Mouse (Mus musculus) CH12.LX (cell line): ENCODE results near the gene Cdc14a. TPM values are rescaled to one million over a fixed set of nuclear protein-coding genes. Genes with fewer than 3 reads are reported as not detected.

Experiments used
- DNase-seq: peaks from one replicate; pipeline ENCODE4 v3.0.0-alpha.2; 2013; ENCODE audit errors: extremely low read depth
- H3K27ac ChIP-seq: 2 replicates; pipeline ENCODE4 v1.5.1; 2012; ENCODE audit warnings: low read depth, mild to moderate bottlenecking, control low read depth, moderate library complexity; ENCODE audit not compliant: insufficient read depth
- H3K27me3 ChIP-seq: replicated peaks from 2 replicates; pipeline ENCODE3; 2012; ENCODE audit warnings: inconsistent platforms
- H3K36me3 ChIP-seq, 2 experiments: replicated peaks in 1 of 2; 2 replicates each; pipeline versions ENCODE3 to v1.6.1; 2012; ENCODE audit warnings: inconsistent platforms in 1 of 2, low read length in 1 of 2, mild to moderate bottlenecking in 1 of 2, mixed read lengths in 1 of 2, moderate library complexity in 1 of 2; ENCODE audit not compliant: control insufficient read depth in 1 of 2, insufficient read depth in 1 of 2
- H3K4me1 ChIP-seq, 2 experiments: 2 replicates each; pipeline ENCODE4 v1.6.1; 2012; ENCODE audit warnings: inconsistent platforms in 1 of 2, moderate library complexity in 1 of 2; ENCODE audit not compliant: insufficient read depth in 2 of 2, control insufficient read depth in 1 of 2
- H3K4me2 ChIP-seq: 2 replicates; pipeline ENCODE4 v1.6.1; 2012; ENCODE audit warnings: low read depth, mild to moderate bottlenecking, control low read depth; ENCODE audit not compliant: poor library complexity, insufficient read depth, severe bottlenecking
- H3K4me3 ChIP-seq, 3 experiments: fragments of 150-350 bp in 1 of 3; sonication (generic) in 1 of 3; replicated peaks in 1 of 3; 2 replicates each; pipeline versions ENCODE3 to v1.5.1; 2011 to 2012; ENCODE audit warnings: low read depth in 2 of 3, low read length in 2 of 3, mild to moderate bottlenecking in 2 of 3, moderate library complexity in 2 of 3, control low read depth in 1 of 3, improper control_type of control experiment in 1 of 3, inconsistent platforms in 1 of 3, mixed read lengths in 1 of 3; ENCODE audit not compliant: poor library complexity in 1 of 3
- H3K79me2 ChIP-seq: replicated peaks from 2 replicates; pipeline ENCODE4 v1.6.1; 2012; ENCODE audit warnings: mild to moderate bottlenecking, moderate library complexity; ENCODE audit not compliant: control insufficient read depth, poor library complexity, insufficient read depth, severe bottlenecking; ENCODE audit errors: extremely low read depth
- H3K9ac ChIP-seq: 2 replicates; pipeline ENCODE4 v1.6.1; 2012; ENCODE audit warnings: low read depth, mild to moderate bottlenecking, control low read depth, moderate library complexity; ENCODE audit not compliant: insufficient read depth
- H3K9me3 ChIP-seq: replicated peaks from 2 replicates; pipeline ENCODE3; 2012; ENCODE audit warnings: low read length, inconsistent platforms, mixed read lengths
- BHLHE40 ChIP-seq: IDR thresholded peaks from 2 replicates; pipeline ENCODE4 v1.6.1; 2011; ENCODE audit warnings: mild to moderate bottlenecking, low read depth, low read length, improper control_type of control experiment
- CHD1 ChIP-seq: IDR thresholded peaks from 2 replicates; pipeline ENCODE4 v1.6.1; 2012; ENCODE audit warnings: low read depth, low read length, improper control_type of control experiment, inconsistent platforms
- CHD2 ChIP-seq: IDR thresholded peaks from 2 replicates; pipeline ENCODE4 v1.6.1; 2011; ENCODE audit warnings: low read length, improper control_type of control experiment
- CTCF ChIP-seq, 2 experiments: IDR thresholded peaks in 1 of 2; conservative IDR thresholded peaks in 1 of 2; 2 replicates each; pipeline ENCODE4 v1.5.1; 2011 to 2012; ENCODE audit warnings: low read depth in 2 of 2, low read length in 2 of 2, improper control_type of control experiment in 1 of 2, inconsistent platforms in 1 of 2, mild to moderate bottlenecking in 1 of 2, moderate library complexity in 1 of 2
- E2F4 ChIP-seq: IDR thresholded peaks from 2 replicates; pipeline ENCODE4 v1.6.1; 2011; ENCODE audit warnings: low read depth, low read length, improper control_type of control experiment; ENCODE audit not compliant: insufficient replicate concordance
- ELF1 ChIP-seq: IDR thresholded peaks from 2 replicates; pipeline ENCODE4 v1.6.1; 2014; ENCODE audit warnings: low read depth, mild to moderate bottlenecking, inconsistent platforms, low read length, improper control_type of control experiment
- EP300 ChIP-seq: IDR thresholded peaks from 2 replicates; pipeline ENCODE4 v1.6.1; 2011; ENCODE audit warnings: low read length, improper control_type of control experiment
- ETS1 ChIP-seq: conservative IDR thresholded peaks from 2 replicates; pipeline ENCODE4 v1.6.1; 2012; ENCODE audit warnings: low read depth, mild to moderate bottlenecking, inconsistent platforms, low read length, improper control_type of control experiment, moderate library complexity
- GABPA ChIP-seq: IDR thresholded peaks from 2 replicates; pipeline ENCODE4 v1.6.1; 2012; ENCODE audit warnings: low read depth, low read length, improper control_type of control experiment, inconsistent platforms; ENCODE audit not compliant: insufficient replicate concordance
- HCFC1 ChIP-seq: IDR thresholded peaks from 2 replicates; pipeline ENCODE4 v1.6.1; 2012; ENCODE audit warnings: low read depth, mild to moderate bottlenecking, inconsistent platforms, low read length, improper control_type of control experiment
- IRF4 ChIP-seq: IDR thresholded peaks from 2 replicates; pipeline ENCODE4 v1.6.1; 2014; ENCODE audit warnings: low read depth, mild to moderate bottlenecking, inconsistent platforms, low read length, improper control_type of control experiment
- JUN ChIP-seq: IDR thresholded peaks from 2 replicates; pipeline ENCODE4 v1.6.1; 2011; ENCODE audit warnings: low read depth, mild to moderate bottlenecking, low read length, improper control_type of control experiment, moderate library complexity; ENCODE audit not compliant: insufficient read depth
- JUND ChIP-seq: conservative IDR thresholded peaks from 2 replicates; pipeline ENCODE4 v1.6.1; 2011; ENCODE audit warnings: low read depth, low read length, improper control_type of control experiment
- KAT2A ChIP-seq: IDR thresholded peaks from 2 replicates; pipeline ENCODE4 v1.6.1; 2012; ENCODE audit warnings: low read length, improper control_type of control experiment, inconsistent platforms; ENCODE audit not compliant: insufficient replicate concordance
- MAFK ChIP-seq: IDR thresholded peaks from 2 replicates; pipeline ENCODE4 v1.6.1; 2011; ENCODE audit warnings: low read length, improper control_type of control experiment; ENCODE audit not compliant: insufficient replicate concordance
- MAX ChIP-seq: IDR thresholded peaks from 2 replicates; pipeline ENCODE4 v1.6.1; 2011; ENCODE audit warnings: low read length, improper control_type of control experiment
- MAZ ChIP-seq: IDR thresholded peaks from 2 replicates; pipeline ENCODE4 v1.6.1; 2012; ENCODE audit warnings: low read depth, mild to moderate bottlenecking, inconsistent platforms, low read length, improper control_type of control experiment, moderate library complexity
- MEF2A ChIP-seq: IDR thresholded peaks from 2 replicates; pipeline ENCODE4 v1.6.1; 2014; ENCODE audit warnings: low read depth, mild to moderate bottlenecking, inconsistent platforms, low read length, improper control_type of control experiment, borderline replicate concordance
- MXI1 ChIP-seq: IDR thresholded peaks from 2 replicates; pipeline ENCODE4 v1.6.1; 2011; ENCODE audit warnings: mild to moderate bottlenecking, low read depth, low read length, improper control_type of control experiment
- MYC ChIP-seq: IDR thresholded peaks from 2 replicates; pipeline ENCODE4 v1.6.1; 2011; ENCODE audit warnings: low read depth, mild to moderate bottlenecking, improper control_type of control experiment, low read length
- NELFE ChIP-seq: IDR thresholded peaks from 2 replicates; pipeline ENCODE4 v1.6.1; 2011; ENCODE audit warnings: low read depth, low read length, improper control_type of control experiment
- NRF1 ChIP-seq: IDR thresholded peaks from 2 replicates; pipeline ENCODE4 v1.6.1; 2014; ENCODE audit warnings: low read depth, mild to moderate bottlenecking, inconsistent platforms, low read length, improper control_type of control experiment, moderate library complexity
- PAX5 ChIP-seq: IDR thresholded peaks from 2 replicates; pipeline ENCODE4 v1.6.1; 2012; ENCODE audit warnings: low read length, inconsistent platforms, mixed read lengths
- POLR2A ChIP-seq: IDR thresholded peaks from 2 replicates; pipeline ENCODE4 v1.6.1; 2011; ENCODE audit warnings: low read depth, mild to moderate bottlenecking, improper control_type of control experiment, low read length
- POLR2AphosphoS2 ChIP-seq: IDR thresholded peaks from 2 replicates; pipeline ENCODE4 v1.6.1; 2011; ENCODE audit warnings: low read depth, low read length, improper control_type of control experiment
- RAD21 ChIP-seq: IDR thresholded peaks from 2 replicates; pipeline ENCODE4 v1.6.1; 2011; ENCODE audit warnings: low read depth, mild to moderate bottlenecking, low read length, improper control_type of control experiment, moderate library complexity
- RCOR1 ChIP-seq: conservative IDR thresholded peaks from 2 replicates; pipeline ENCODE4 v1.6.1; 2012; ENCODE audit warnings: low read depth, mild to moderate bottlenecking, inconsistent platforms, low read length, improper control_type of control experiment
- SIN3A ChIP-seq: IDR thresholded peaks from 2 replicates; pipeline ENCODE4 v1.6.1; 2012; ENCODE audit warnings: low read length, improper control_type of control experiment, inconsistent platforms
- SMC3 ChIP-seq: IDR thresholded peaks from 2 replicates; pipeline ENCODE4 v1.6.1; 2011; ENCODE audit warnings: low read depth, low read length, improper control_type of control experiment
- TBP ChIP-seq: conservative IDR thresholded peaks from 2 replicates; pipeline ENCODE4 v1.6.1; 2011; ENCODE audit warnings: low read depth, low read length, improper control_type of control experiment
- TCF12 ChIP-seq: IDR thresholded peaks from 2 replicates; pipeline ENCODE4 v1.6.1; 2014; ENCODE audit warnings: low read depth, mild to moderate bottlenecking, inconsistent platforms, low read length, improper control_type of control experiment
- UBTF ChIP-seq: IDR thresholded peaks from 2 replicates; pipeline ENCODE4 v1.6.1; 2012; ENCODE audit warnings: low read depth, mild to moderate bottlenecking, inconsistent platforms, low read length, improper control_type of control experiment, moderate library complexity
- USF1 ChIP-seq: IDR thresholded peaks from 2 replicates; pipeline ENCODE4 v1.6.1; 2014; ENCODE audit warnings: low read depth, mild to moderate bottlenecking, inconsistent platforms, low read length, improper control_type of control experiment
- USF2 ChIP-seq: conservative IDR thresholded peaks from 2 replicates; pipeline ENCODE4 v1.6.1; 2011; ENCODE audit warnings: low read depth, low read length, improper control_type of control experiment
- ZC3H11A ChIP-seq: IDR thresholded peaks from 2 replicates; pipeline ENCODE4 v1.6.1; 2012; ENCODE audit warnings: low read depth, mild to moderate bottlenecking, inconsistent platforms, low read length, improper control_type of control experiment
- ZKSCAN1 ChIP-seq: IDR thresholded peaks from 2 replicates; pipeline ENCODE4 v1.6.1; 2012; ENCODE audit warnings: low read depth, inconsistent platforms, low read length, improper control_type of control experiment, borderline replicate concordance
- ZMIZ1 ChIP-seq: IDR thresholded peaks from 2 replicates; pipeline ENCODE4 v1.6.1; 2012; ENCODE audit warnings: low read depth, mild to moderate bottlenecking, inconsistent platforms, low read length, improper control_type of control experiment
- ZNF384 ChIP-seq: IDR thresholded peaks from 2 replicates; pipeline ENCODE4 v1.6.1; 2012; ENCODE audit warnings: low read depth, low read length, improper control_type of control experiment, inconsistent platforms
- dilution Hi-C: fragments of 300-500 bp; cut with MboI; formaldehyde crosslinking; loops from 2 replicates; pipeline ENCODE4 v1.14.3; 2020; ENCODE audit warnings: low sequenced_read_pairs; ENCODE audit not compliant: extremely low pct_unique_long_range_greater_than_20kb, extremely low pct_ligation_motif_present
- in situ Hi-C: fragments of 300-500 bp; cut with MboI; formaldehyde crosslinking; loops from 3 replicates; pipeline ENCODE4 v1.14.3; 2019; ENCODE audit warnings: low sequenced_read_pairs, low pct_ligation_motif_present, low pct_unique_long_range_greater_than_20kb, mixed read lengths
- polyA plus RNA-seq: library from polyadenylated mRNA; unstranded; fragments of >175 nt; gene quantifications from 2 replicates; pipeline ENCODE4 v1.2.1, GENCODE M21; 2012; ENCODE audit warnings: low read depth; ENCODE audit not compliant: insufficient read length
- total RNA-seq, 2 experiments: library from RNA; depleted of rRNA; stranded (reverse); fragments of 300-350 nt in 1 of 2; fragments of >200 nt in 1 of 2; gene quantifications; 2 replicates each; pipeline ENCODE4 v1.2.3; 2012 to 2014

Gene Cdc14a
- total and polyA plus RNA-seq, 3 experiments = 9.4 to 12.1 (median 9.8) TPM

DNA sequence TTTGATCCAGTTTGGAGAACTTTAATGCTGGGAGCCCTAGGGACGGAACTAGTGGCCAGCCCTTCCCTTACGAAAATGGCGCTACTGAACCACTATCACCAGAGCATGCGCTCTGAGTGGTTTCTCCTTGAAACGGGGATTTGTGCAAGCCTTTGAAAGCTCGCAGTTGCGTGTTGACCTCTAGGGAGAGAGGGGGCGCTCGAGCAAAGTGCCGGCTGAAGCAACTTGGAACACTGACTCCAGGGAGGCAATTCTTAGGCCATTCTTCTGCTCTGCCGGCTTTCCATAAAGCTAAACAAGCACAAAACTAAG is 1.1 kb upstream of the Cdc14a start:
- Histone ChIP-seq H3K36me3 (peaks cover 10 to 21% of the 10 kb centered on the region in 2 experiments), H3K4me1 (peaks cover 3 to 26% of the 10 kb centered on the region in 2 experiments), H3K4me2 (peak overlapping the region; percentile 96), H3K9ac (peak overlapping the region; percentile 98), H3K27me3 (no peaks in the 10 kb centered on the region), H3K9me3 (peaks cover 4% of the 10 kb centered on the region), H3K4me3 (peak overlapping the region; percentile 72 to 93 (median 82)), H3K79me2 (peaks cover 17% of the 10 kb centered on the region), H3K27ac (peak overlapping the region; percentile 91)
- dilution Hi-C loops (no loop called here), in situ Hi-C loops (loop anchor here (5.0 kb wide), 1 partner anchor 62 kb away; no protein-coding TSS in a partner anchor)
- TF ChIP-seq POLR2A = peak; percentile 83
- TF ChIP-seq JUND = no peak
- TF ChIP-seq USF2 = no peak
- TF ChIP-seq ELF1 = no peak; the same call in 1 of the 2 replicates
- peak; percentile 59; the same call in 1 of the 2 replicates for TF ChIP-seq IRF4
- TF ChIP-seq BHLHE40 = no peak
- TF ChIP-seq UBTF = no peak
- peak; percentile 94 for TF ChIP-seq NELFE
- TF ChIP-seq SMC3 = peak; percentile 82
- no peak for TF ChIP-seq ZKSCAN1
- TF ChIP-seq PAX5 = no peak
- no peak for TF ChIP-seq ZNF384
- TF ChIP-seq ETS1 = no peak; the same call in 1 of the 2 replicates
- 0 out of 2 replicates have a peak, but pooled peaks have one; percentile 29 for TF ChIP-seq MXI1
- peak; percentile 75 for TF ChIP-seq RAD21
- no peak for TF ChIP-seq JUN
- no peak for TF ChIP-seq MAFK
- TF ChIP-seq MYC = peak; percentile 63; the same call in 1 of the 2 replicates
- peak; percentile 85 for TF ChIP-seq TCF12
- no peak for TF ChIP-seq KAT2A
- TF ChIP-seq MEF2A = no peak; the same call in 1 of the 2 replicates
- TF ChIP-seq CTCF (conservative IDR thresholded peaks at IDR 0.05 in 1 of 2, IDR thresholded peaks at IDR 0.05 in 1 of 2; ENCODE audit: low read depth in 2 of 2, low read length in 2 of 2) = peak; percentile 24 to 90; a peak in 3 of 4 replicates
- no peak for TF ChIP-seq E2F4
- peak; percentile 96 for TF ChIP-seq NRF1
- TF ChIP-seq ZC3H11A = no peak
- no peak for TF ChIP-seq USF1
- peak; percentile 70; the same call in 1 of the 2 replicates for TF ChIP-seq MAX
- TF ChIP-seq ZMIZ1 = peak; percentile 67
- TF ChIP-seq HCFC1 = peak; percentile 58
- TF ChIP-seq CHD1 = 0 out of 2 replicates have a peak, but pooled peaks have one; percentile 11
- peak; percentile 83; the same call in 1 of the 2 replicates for TF ChIP-seq POLR2AphosphoS2
- TF ChIP-seq RCOR1 = no peak
- no peak for TF ChIP-seq MAZ
- TF ChIP-seq GABPA = no peak
- no peak; the same call in none of the 2 replicates for TF ChIP-seq SIN3A
- no peak for TF ChIP-seq CHD2
- TF ChIP-seq TBP = peak; percentile 84; the same call in 1 of the 2 replicates
- no peak for TF ChIP-seq EP300
- DNase-seq = peak; percentile 96
